Comparison of ENCODE assay signal across 19 mouse cellular contexts in the genomic region with DNA sequence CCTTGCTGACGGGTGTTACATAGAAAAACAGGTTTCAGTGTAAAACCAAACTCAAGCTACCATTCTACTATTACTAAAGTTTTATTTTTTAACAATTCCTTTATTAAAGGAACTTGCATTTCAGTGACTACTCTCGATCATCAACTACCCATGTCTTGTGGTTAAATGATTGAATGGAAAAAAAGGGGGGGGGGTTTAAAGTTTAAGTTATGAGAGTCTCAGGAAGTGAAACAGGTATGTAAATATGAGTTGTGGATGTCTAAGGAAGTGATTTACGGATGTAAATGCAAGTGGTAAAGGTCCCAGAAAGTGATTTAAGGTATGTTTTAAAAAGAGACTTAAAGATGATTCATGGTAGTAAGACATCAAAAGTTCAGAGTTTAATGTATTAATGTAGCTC.
"Had no signal": no experiment of that assay in that cellular context is flagged by ENCODE, and none has a peak within 500 bp of the region (broad histone marks: within the 10 kb centered on the region; RNA-seq: fewer than 3 reads in every experiment).

No protein-coding gene starts in this region.

- H3K36me3 ChIP-seq: liver, embryonic 13.5 days had no signal

- H3K9ac ChIP-seq: liver, embryonic 13.5 days; lung, embryonic 14.5 days had no signal

- H3K4me2 ChIP-seq: liver, embryonic 13.5 days; lung, embryonic 14.5 days; midbrain, embryonic 11.5 days had no signal

- H3K9me3 ChIP-seq: liver, embryonic 13.5 days had no signal

- ATAC-seq: lung, postnatal 0 days had no signal

- H3K27ac ChIP-seq: kidney, postnatal 0 days; layer of hippocampus, adult 2 months; left cerebral cortex, adult 2 months; liver, embryonic 13.5 days; stomach, postnatal 0 days had no signal

- DNase-seq: kidney, adult 2 months; kidney, postnatal 25 days; layer of hippocampus, postnatal 36 days; liver, embryonic 13.5 days; lung, embryonic 14.5 days; midbrain, embryonic 14.5 days; right cerebral cortex, adult 18-20 months; right cerebral cortex, postnatal 14 days; right cerebral cortex, postnatal 4 days; spleen, adult 18-20 months; thymus, adult 2 months; thymus, postnatal 14 days; thymus, postnatal 4 days had no signal

- H3K4me3 ChIP-seq: layer of hippocampus, adult 2 months; left cerebral cortex, adult 2 months; liver, embryonic 13.5 days had no signal
